Mouse (Mus musculus) heart, adult 2 months (tissue): ENCODE measurements around the gene Cpsf4l.

Experiments
- CTCF ChIP-seq: fragments of 200-600 bp; IDR thresholded peaks from 2 replicates; pipeline ENCODE4 v1.8.1; 2022; ENCODE audit warnings: antibody characterized with exemption, mild to moderate bottlenecking, moderate library complexity
- EP300 ChIP-seq: fragments of 200-500 bp; IDR thresholded peaks from 2 replicates; pipeline ENCODE4 v1.6.1; 2011; ENCODE audit warnings: low read depth, low read length, control low read depth; ENCODE audit not compliant: insufficient read depth
- POLR2A ChIP-seq: fragments of 200-500 bp; IDR thresholded peaks from 2 replicates; pipeline ENCODE4 v1.6.1; 2011; ENCODE audit warnings: mild to moderate bottlenecking, low read depth, low read length, control low read depth; ENCODE audit not compliant: insufficient read depth

DNA sequence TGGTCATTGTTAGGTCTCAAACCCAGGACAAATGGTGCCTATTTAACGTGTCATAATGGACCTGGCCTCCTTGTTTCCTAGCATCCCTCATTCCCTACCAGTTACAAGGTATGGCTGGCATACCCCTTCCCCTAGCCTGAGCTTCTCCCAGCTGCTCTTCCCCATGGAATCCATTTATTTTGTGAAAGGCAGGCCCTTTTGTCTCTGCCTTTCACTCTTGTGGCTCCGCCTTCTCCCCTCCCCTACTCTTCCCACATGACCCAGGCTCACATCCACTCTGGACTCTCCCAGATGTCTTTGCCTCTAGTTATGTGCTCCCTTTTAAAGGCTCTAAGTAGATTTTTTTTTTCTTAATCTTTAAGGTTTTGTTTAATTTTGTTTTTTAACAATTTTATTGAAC is 22.8 kb downstream of the Cpsf4l start:
- no peak for TF ChIP-seq EP300
- no peak for TF ChIP-seq POLR2A
- TF ChIP-seq CTCF = no peak
